Mouse (Mus musculus) stomach, embryonic 15.5 days (tissue): ENCODE measurements around the gene Crybb2. TPM values are rescaled to one million over a fixed set of nuclear protein-coding genes. Genes with fewer than 3 reads are reported as not detected.

Experiments
- ATAC-seq: fragments of 200-750 bp; cut with Nextera tagmentation; 2 replicates; pipeline ENCODE4 v1.8.0; 2017; ENCODE audit warnings: low read depth, moderate number of reproducible peaks, moderate TSS enrichment; ENCODE audit not compliant: insufficient read depth, low FRiP score
- H3K27ac ChIP-seq: fragments of 300-500 bp; sonication (generic); 2 replicates; pipeline ENCODE4 v1.5.1; 2015; ENCODE audit warnings: mild to moderate bottlenecking, inconsistent platforms
- H3K27me3 ChIP-seq: fragments of 300-500 bp; sonication (generic); replicated peaks from 2 replicates; pipeline ENCODE4 v1.6.1; 2015; ENCODE audit warnings: inconsistent platforms
- H3K36me3 ChIP-seq: fragments of 300-500 bp; sonication (generic); 2 replicates; pipeline ENCODE4 v1.6.1; 2015; ENCODE audit warnings: inconsistent platforms
- H3K4me1 ChIP-seq: fragments of 300-500 bp; sonication (generic); 2 replicates; pipeline ENCODE4 v1.6.1; 2015; ENCODE audit warnings: inconsistent platforms
- H3K4me2 ChIP-seq: fragments of 300-500 bp; sonication (generic); 2 replicates; pipeline ENCODE4 v1.6.1; 2015; ENCODE audit warnings: mild to moderate bottlenecking, inconsistent platforms
- H3K4me3 ChIP-seq: fragments of 300-500 bp; sonication (generic); replicated peaks from 2 replicates; pipeline ENCODE4 v1.5.1; 2015; ENCODE audit warnings: inconsistent platforms
- H3K9ac ChIP-seq: fragments of 300-500 bp; sonication (generic); 2 replicates; pipeline ENCODE4 v1.6.1; 2015; ENCODE audit warnings: inconsistent platforms
- H3K9me3 ChIP-seq: fragments of 300-500 bp; sonication (generic); 2 replicates; pipeline ENCODE4 v1.6.1; 2016; ENCODE audit warnings: inconsistent platforms
- WGBS: fragments of 180-500 bp; shearing (Covaris S2); methylation state at CpG from one replicate; pipeline ENCODE4 v1.1.7; 2015; 5-methylcytosine and 5-hydroxymethylcytosine counted together
- polyA plus RNA-seq: library from polyadenylated mRNA; unstranded; fragments of >200 nt; fragmentation: Nextera tagmentation; extraction: Ambion mirVana; gene quantifications from 2 replicates; pipeline ENCODE4 v1.2.1, GENCODE M21; 2015

The Crybb2 gene
- polyA plus RNA-seq, 1 experiment from 2014 or later = not detected

DNA sequence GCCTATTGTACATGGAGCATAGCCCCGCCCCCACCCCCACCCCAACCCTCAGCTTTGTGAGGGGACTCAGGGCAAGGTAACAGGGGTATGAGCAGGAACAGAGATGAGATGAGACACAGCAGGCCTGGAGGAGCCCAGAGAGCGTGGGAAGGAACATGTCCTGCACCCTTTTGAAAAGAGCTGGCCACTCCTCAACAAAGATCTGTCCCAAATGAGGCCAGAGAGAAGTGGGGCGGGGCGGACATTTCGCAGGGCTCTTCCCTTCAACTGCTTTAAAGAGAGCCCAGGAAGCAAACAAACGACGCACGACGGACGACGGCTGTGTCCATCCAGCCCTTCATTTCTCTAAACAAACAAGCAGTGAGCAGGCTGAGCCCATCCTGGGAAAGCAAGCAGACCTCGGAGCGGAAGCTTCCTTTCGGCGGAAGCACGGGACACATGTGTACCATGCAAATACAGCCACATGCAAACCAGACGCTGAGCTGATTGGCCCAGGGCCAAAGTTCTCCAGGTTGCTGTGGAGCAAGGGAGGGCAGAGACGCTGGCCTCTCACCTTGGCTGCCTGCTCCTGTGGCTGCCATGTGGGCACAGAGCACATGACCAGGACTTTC lies 45.7 kb downstream of the Crybb2 start:
- ATAC-seq = peak; percentile 87
- H3K36me3 ChIP-seq = no peaks in the 10 kb centered on the region
- 11% methylated on average over 18 of the region's 18 CpGs for WGBS
- no peak overlapping the region for H3K9ac ChIP-seq
- peak overlapping the region; percentile 10; the same call in 1 of the 2 replicates for H3K4me3 ChIP-seq
- peak overlapping the region; percentile 47 for H3K4me2 ChIP-seq
- peak overlapping the region; percentile 90 for H3K27ac ChIP-seq
- no peaks in the 10 kb centered on the region for H3K27me3 ChIP-seq
- peaks cover 9% of the 10 kb centered on the region for H3K4me1 ChIP-seq
- H3K9me3 ChIP-seq = no peaks in the 10 kb centered on the region

DNA sequence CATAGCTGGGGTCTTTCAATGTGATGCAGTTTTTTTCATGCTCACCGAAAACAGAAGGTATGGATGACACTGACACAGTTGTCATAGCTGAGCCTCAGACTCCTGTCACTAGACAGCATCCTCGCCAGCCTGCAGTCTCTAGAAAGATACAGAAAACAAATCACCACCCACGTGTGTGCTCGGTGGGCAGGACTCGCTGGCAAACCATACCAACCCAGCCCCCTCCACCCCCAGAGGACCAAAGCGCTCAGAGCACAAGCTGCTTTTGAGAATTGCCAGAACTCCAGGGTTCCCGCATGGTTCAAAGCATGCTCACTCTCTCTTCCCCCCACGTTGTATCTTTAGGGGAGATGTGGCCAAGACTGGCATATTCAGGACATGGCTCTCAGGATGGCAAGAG lies 51.7 kb downstream of the Crybb2 start:
- Histone ChIP-seq H3K4me2 (no peak overlapping the region), H3K27ac (no peak overlapping the region), H3K9ac (no peak overlapping the region), H3K4me3 (no peak overlapping the region), H3K27me3 (no peaks in the 10 kb centered on the region), H3K36me3 (no peaks in the 10 kb centered on the region), H3K9me3 (no peaks in the 10 kb centered on the region), H3K4me1 (peaks cover 13% of the 10 kb centered on the region)
- ATAC-seq = no peak
- WGBS = 62% methylated on average over 8 of the region's 8 CpGs

- 84% methylated on average over 1 of the region's 1 CpGs for WGBS
- no peak for ATAC-seq
- Histone ChIP-seq H3K27ac (no peak overlapping the region), H3K4me3 (no peak overlapping the region), H3K4me2 (no peak overlapping the region), H3K36me3 (no peaks in the 10 kb centered on the region), H3K27me3 (no peaks in the 10 kb centered on the region), H3K9me3 (no peaks in the 10 kb centered on the region), H3K4me1 (peaks cover 13% of the 10 kb centered on the region), H3K9ac (no peak overlapping the region)
Measured at GRCm38 (mm10) chr5:113017004-113017403, 52.9 kb downstream of the Crybb2 start.

DNA sequence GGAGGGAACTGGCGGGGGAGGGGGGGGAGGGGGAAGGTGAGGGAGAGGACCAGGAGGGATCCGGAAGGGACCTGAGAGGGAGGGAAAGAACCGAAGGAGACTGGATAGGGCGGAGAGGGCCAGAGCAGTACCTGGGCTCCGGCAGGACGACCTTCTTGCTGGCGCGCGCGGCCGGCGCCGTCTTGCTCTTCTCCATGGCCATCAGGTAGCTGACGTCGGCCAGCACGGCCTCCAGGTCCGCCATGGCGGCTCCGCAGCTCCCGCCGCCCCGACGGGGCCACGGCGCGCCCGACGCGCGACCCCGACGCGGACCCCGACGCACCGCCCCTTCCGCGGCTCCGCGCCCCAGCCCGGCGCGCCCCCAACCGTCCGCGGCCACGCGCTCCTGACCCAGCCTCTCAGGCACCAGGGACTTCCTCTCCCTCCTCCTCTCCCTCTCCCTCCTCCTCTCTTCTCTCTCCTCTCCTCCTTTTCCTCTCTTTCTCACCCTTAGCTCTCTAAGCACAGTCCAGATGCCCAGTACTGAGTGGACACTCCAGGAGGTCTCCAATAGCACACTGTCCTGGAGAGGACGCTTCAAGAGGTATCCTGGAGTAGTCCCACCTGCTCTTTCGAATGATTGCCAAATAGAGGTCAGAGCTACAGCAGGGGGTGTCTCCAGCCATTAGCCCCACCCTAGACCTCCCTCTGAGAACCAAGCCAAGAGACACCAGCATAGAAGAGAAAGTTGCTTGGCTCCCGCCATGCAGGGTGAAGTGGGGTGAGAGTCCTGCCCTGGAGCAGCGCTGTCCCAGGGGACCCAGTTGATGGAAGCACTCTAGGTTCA lies 54.5 kb downstream of the Crybb2 start, which contains the start of gene Grk3:
Gene Grk3 (minus strand): TSS at position 556 of the 826 bp plus-strand sequence.
- 2% methylated on average over 51 of the region's 52 CpGs for WGBS
- peak within 1 kb of the TSS; percentile 64 for H3K4me3 ChIP-seq
- no peaks in the 10 kb centered on the region for H3K36me3 ChIP-seq

DNA sequence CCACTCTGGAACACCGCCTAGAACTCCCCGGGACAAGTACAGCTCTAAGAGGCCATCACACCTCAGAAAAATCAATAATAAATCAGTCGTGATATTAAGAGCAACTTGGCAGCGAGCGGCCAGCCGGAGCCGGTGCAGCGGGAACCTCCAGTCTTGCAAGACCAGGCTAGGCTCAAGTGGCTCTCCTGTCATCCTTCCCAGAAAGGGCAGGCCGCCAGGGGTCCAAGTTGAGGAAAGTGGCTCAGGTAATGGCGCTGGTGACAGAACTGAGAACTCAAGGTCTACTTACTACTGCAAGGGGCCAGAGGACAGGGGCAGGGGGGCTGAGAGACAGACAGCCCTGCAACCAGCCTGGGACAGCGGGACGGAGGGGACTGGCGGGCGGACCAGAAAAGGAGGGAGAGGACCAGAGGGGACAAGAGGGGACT lies 55.1 kb downstream of the Crybb2 start:
- WGBS = 1% methylated on average over 14 of the region's 14 CpGs
- H3K36me3 ChIP-seq = no peaks in the 10 kb centered on the region
- no peak overlapping the region; the same call in 1 of the 2 replicates for H3K9ac ChIP-seq
- peak overlapping the region; percentile 64 for H3K4me3 ChIP-seq
- H3K27ac ChIP-seq = no peak overlapping the region; the same call in 1 of the 2 replicates
- no peaks in the 10 kb centered on the region for H3K9me3 ChIP-seq
- H3K4me2 ChIP-seq = peak overlapping the region; percentile 81
- no peaks in the 10 kb centered on the region for H3K27me3 ChIP-seq
- H3K4me1 ChIP-seq = peaks cover 13% of the 10 kb centered on the region
- peak; percentile 48 for ATAC-seq

More for the DNA sequence above, 54.5 kb downstream of the Crybb2 start, which contains the start of gene Grk3:
- Histone ChIP-seq H3K4me1 (peaks cover 13% of the 10 kb centered on the region), H3K27ac (peak within 1 kb of the TSS; percentile 71), H3K4me2 (peak within 1 kb of the TSS; percentile 81), H3K27me3 (no peaks in the 10 kb centered on the region), H3K9me3 (no peaks in the 10 kb centered on the region), H3K9ac (peak within 1 kb of the TSS; percentile 42; the same call in 1 of the 2 replicates)
- ATAC-seq = peak; percentile 78

DNA sequence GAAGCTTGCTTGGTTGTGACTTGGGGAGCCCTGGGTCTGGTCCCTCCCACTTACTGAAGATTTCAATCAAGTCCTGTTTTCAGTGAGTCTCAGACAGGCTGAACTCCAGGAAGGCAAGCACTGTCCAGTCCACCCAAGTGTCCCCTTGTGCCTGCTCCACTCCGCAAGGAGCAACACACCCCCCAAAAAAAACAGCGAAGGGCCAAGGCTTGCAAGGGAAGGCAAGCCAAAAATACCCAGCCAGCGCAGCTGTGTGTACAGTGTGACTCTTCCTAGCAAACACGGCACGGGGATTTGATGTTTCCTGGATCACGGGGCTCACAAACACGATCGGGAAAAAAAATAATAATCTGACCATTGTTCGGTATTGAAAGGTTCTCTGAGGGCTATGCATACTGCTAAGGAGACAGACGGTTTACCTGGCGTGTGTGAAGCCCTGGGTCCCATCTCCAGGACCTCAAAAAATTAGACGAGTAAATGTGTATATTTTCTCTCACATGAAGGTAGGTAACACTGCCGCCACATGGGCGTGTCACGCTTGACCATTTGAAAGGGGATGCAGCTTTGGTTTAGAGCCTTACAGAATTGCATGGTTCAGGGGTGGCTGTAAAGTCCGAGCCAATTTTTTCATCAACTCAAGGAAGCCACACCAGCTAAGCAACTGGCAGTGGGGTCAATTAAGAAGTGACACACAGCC lies 55.7 kb downstream of the Crybb2 start:
- H3K4me2 ChIP-seq = peak overlapping the region; percentile 81
- 39% methylated on average over 16 of the region's 16 CpGs for whole genome bisulfite sequencing
- H3K4me1 ChIP-seq = peaks cover 13% of the 10 kb centered on the region
- no peaks in the 10 kb centered on the region for H3K27me3 ChIP-seq
- no peaks in the 10 kb centered on the region for H3K9me3 ChIP-seq
- H3K4me3 ChIP-seq = peak overlapping the region; percentile 64
- ATAC-seq = no peak
- H3K9ac ChIP-seq = no peak overlapping the region
- H3K27ac ChIP-seq = no peak overlapping the region
- H3K36me3 ChIP-seq = no peaks in the 10 kb centered on the region

DNA sequence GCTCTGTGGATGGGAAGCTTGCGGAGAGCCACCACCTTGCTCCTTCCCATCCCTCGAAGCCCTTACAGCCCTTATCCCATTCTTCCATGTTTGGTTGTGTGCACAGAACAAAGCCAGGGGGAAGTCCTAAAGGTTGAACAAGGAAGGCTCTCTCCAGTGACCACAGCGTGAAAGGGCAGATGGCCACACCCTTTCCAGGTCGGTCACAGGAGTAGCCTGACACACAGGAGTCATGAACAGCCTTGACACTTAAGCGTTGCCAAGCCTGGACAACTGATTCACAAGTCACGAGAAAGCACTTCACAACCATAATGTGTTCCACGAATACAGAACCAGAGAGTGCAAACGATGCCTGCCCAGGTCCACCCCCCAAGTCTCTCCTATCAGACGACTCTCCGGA lies 58.0 kb downstream of the Crybb2 start:
- Histone ChIP-seq H3K9me3 (no peaks in the 10 kb centered on the region), H3K4me1 (peaks cover 13% of the 10 kb centered on the region), H3K4me2 (no peak overlapping the region), H3K9ac (no peak overlapping the region), H3K27ac (no peak overlapping the region), H3K36me3 (no peaks in the 10 kb centered on the region), H3K4me3 (no peak overlapping the region), H3K27me3 (no peaks in the 10 kb centered on the region)
- no peak for ATAC-seq
- 84% methylated on average over 10 of the region's 10 CpGs for WGBS

DNA sequence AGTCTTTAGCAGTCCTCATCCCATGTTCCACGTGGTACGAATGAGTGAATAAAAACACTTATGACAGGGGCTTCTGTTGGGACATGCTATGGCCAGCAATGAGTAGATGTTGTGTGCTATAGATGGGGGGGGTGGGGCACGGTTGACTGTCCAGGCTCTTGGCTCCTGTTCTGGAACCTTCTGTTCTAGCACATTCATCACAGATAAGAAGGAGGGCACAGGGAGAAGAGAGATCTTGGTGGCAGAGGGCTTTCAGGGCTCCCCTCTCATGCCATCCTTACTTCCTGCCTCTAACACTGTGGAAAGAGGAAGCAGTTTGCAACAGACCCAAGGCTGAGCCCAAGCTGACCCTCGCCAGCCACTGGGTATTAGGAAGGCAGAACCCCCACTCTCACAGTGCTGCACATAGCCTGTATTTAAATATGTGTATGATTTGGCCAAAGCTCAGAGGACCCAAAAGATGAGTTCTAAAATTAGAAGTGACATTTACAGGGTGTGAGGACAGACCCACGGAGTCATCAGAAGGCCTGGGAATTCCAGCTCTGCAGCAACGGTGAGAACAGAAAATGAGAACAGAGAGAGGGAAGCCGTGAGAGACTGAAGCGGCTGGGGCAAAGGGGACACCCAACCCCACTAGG lies 60.6 kb downstream of the Crybb2 start:
- no peaks in the 10 kb centered on the region for H3K36me3 ChIP-seq
- WGBS = 80% methylated on average over 8 of the region's 8 CpGs
- no peak for ATAC-seq

DNA sequence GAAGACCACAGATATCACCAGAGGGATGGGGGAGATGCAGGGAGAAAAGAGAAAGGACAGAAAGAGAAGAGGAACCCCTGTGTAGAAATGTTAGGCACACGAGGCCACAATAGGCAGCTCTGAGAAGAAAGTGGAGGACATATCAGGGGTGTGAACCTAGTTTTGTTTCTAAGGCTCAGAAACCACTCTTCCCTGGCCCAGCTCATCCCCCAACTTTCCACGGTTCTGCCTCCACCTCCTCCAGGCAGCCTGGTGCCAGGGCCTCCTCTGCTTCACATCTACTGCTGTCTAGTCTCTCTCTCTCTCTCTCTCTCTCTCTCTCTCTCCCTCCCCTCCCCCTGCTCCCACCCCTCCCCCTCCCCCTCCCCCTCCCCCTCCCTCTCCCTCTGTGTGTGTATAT lies 61.4 kb downstream of the Crybb2 start:
- Histone ChIP-seq H3K9ac (no peak overlapping the region), H3K27me3 (no peaks in the 10 kb centered on the region), H3K36me3 (no peaks in the 10 kb centered on the region), H3K4me3 (no peak overlapping the region), H3K27ac (no peak overlapping the region), H3K4me1 (no peaks in the 10 kb centered on the region; the same call in 1 of the 2 replicates), H3K4me2 (no peak overlapping the region), H3K9me3 (no peaks in the 10 kb centered on the region)
- WGBS = 84% methylated on average over 2 of the region's 2 CpGs
- ATAC-seq = no peak

More for the DNA sequence above, 60.6 kb downstream of the Crybb2 start:
- Histone ChIP-seq H3K9ac (no peak overlapping the region), H3K4me3 (no peak overlapping the region), H3K27ac (no peak overlapping the region), H3K4me1 (peaks cover 3% of the 10 kb centered on the region), H3K4me2 (no peak overlapping the region), H3K27me3 (no peaks in the 10 kb centered on the region), H3K9me3 (no peaks in the 10 kb centered on the region)
